Mouse (Mus musculus) hindbrain, embryonic 11.5 days (tissue): ENCODE measurements at regions not wholly inside any gene's neighbourhood (a gene's known extent, or its start where the extent isn't known, plus 50 kb on each side); places are given as distances from the start of the nearest gene placed in this dataset.

Source experiments
- ATAC-seq: fragments of 200-750 bp; cut with Nextera tagmentation; 2 replicates; pipeline ENCODE4 v1.8.0; 2017; ENCODE audit warnings: mild to moderate bottlenecking, moderate TSS enrichment, moderate library complexity; ENCODE audit not compliant: low FRiP score
- DNase-seq: peaks from one replicate; pipeline ENCODE4 v3.0.0-alpha.2; 2015; ENCODE audit warnings: low spot score
- H3K27ac ChIP-seq: fragments of 300-500 bp; sonication (generic); 2 replicates; pipeline ENCODE4 v1.5.1; 2014; ENCODE audit warnings: mild to moderate bottlenecking, low read depth, low read length
- H3K27me3 ChIP-seq: fragments of 300-500 bp; sonication (generic); 2 replicates; pipeline ENCODE4 v1.6.1; 2014; ENCODE audit warnings: mild to moderate bottlenecking, low read length, moderate library complexity, mixed read lengths; ENCODE audit not compliant: control insufficient read depth, insufficient read depth
- H3K36me3 ChIP-seq: fragments of 300-500 bp; sonication (generic); 2 replicates; pipeline ENCODE4 v1.6.1; 2014; ENCODE audit warnings: mild to moderate bottlenecking, low read length, moderate library complexity, mixed read lengths; ENCODE audit not compliant: control insufficient read depth, insufficient read depth
- H3K4me1 ChIP-seq: fragments of 300-500 bp; sonication (generic); replicated peaks from 2 replicates; pipeline ENCODE4 v1.6.1; 2014; ENCODE audit warnings: low read length, mixed read lengths; ENCODE audit not compliant: control insufficient read depth, insufficient read depth
- H3K4me2 ChIP-seq: fragments of 300-500 bp; sonication (generic); replicated peaks from 2 replicates; pipeline ENCODE4 v1.6.1; 2014; ENCODE audit warnings: mild to moderate bottlenecking, low read depth, low read length
- H3K4me3 ChIP-seq: fragments of 300-500 bp; sonication (generic); 2 replicates; pipeline ENCODE4 v1.5.1; 2014; ENCODE audit warnings: low read depth, low read length
- H3K9ac ChIP-seq: fragments of 300-500 bp; sonication (generic); 2 replicates; pipeline ENCODE4 v1.6.1; 2014; ENCODE audit warnings: low read depth, low read length
- H3K9me3 ChIP-seq: fragments of 300-500 bp; sonication (generic); 2 replicates; pipeline ENCODE4 v1.6.1; 2016; ENCODE audit warnings: low read length; ENCODE audit not compliant: control insufficient read depth
- WGBS: fragments of 180-500 bp; shearing (Covaris S2); extraction: QIAGEN DNeasy Blood & Tissue Kit; methylation state at CpG from one replicate; pipeline ENCODE4 v1.1.7; 2014; 5-methylcytosine and 5-hydroxymethylcytosine counted together

DNA sequence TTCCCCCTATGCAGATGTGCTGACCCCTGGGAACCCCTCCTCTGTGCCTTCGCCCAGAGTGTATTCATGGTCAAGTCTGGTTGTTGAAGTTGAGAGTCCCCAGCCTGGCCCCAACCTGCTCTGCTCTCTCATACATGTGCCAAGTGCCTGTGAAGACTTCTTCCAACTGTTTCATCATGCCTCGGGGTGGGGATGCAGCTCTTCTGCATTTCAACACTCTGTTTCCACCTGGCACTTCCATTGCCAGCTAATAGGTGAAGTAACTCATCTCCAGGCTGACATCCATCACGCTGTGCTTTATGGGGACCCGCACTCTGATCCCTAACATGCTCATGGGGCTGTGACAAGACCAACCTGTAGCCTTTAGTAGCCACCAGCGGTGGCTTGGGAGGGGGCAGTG lies 230.4 kb downstream of the 4933412E24Rik start:
- H3K27me3 ChIP-seq, result no peaks in the 10 kb centered on the region
- no peaks in the 10 kb centered on the region; the same call in 1 of the 2 replicates for H3K4me1 ChIP-seq
- no peak overlapping the region for H3K27ac ChIP-seq
- H3K9me3 ChIP-seq, result no peaks in the 10 kb centered on the region
- H3K4me2 ChIP-seq, result no peak overlapping the region
- no peak overlapping the region for H3K4me3 ChIP-seq
- DNase-seq (no peak), ATAC-seq (no peak)
- 93% methylated on average over 5 of the region's 5 CpGs for WGBS
- no peaks in the 10 kb centered on the region for H3K36me3 ChIP-seq
- no peak overlapping the region for H3K9ac ChIP-seq

DNA sequence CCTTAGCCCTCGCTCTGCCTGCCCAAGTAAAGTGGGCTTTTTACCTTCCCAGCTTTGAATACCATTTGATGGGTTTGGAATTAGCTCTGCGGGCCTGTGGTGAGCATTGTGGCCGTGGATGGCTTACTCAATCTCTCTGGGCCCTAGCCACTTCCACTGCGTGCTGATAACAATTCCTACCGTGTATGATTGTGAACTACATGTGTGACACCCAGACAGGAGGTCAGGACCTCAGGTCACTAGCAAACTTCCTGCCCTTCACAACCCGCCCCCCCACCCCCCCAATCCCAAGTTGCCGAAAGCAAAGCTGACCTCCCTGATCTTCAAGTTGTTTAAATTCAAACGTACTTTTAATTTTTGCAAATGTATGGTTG lies 231.9 kb downstream of the 4933412E24Rik start:
- H3K27me3 ChIP-seq, result no peaks in the 10 kb centered on the region
- H3K9me3 ChIP-seq, result no peaks in the 10 kb centered on the region
- H3K36me3 ChIP-seq, result no peaks in the 10 kb centered on the region
- 0 out of 2 replicates have a peak overlapping the region, but pooled peaks have one; percentile 26 for H3K4me2 ChIP-seq
- ATAC-seq (no peak), DNase-seq (no peak)
- H3K4me1 ChIP-seq, result no peaks in the 10 kb centered on the region; the same call in 1 of the 2 replicates
- H3K27ac ChIP-seq, result no peak overlapping the region
- H3K4me3 ChIP-seq, result no peak overlapping the region
- 49% methylated on average over 8 of the region's 8 CpGs for WGBS
- H3K9ac ChIP-seq, result no peak overlapping the region

DNA sequence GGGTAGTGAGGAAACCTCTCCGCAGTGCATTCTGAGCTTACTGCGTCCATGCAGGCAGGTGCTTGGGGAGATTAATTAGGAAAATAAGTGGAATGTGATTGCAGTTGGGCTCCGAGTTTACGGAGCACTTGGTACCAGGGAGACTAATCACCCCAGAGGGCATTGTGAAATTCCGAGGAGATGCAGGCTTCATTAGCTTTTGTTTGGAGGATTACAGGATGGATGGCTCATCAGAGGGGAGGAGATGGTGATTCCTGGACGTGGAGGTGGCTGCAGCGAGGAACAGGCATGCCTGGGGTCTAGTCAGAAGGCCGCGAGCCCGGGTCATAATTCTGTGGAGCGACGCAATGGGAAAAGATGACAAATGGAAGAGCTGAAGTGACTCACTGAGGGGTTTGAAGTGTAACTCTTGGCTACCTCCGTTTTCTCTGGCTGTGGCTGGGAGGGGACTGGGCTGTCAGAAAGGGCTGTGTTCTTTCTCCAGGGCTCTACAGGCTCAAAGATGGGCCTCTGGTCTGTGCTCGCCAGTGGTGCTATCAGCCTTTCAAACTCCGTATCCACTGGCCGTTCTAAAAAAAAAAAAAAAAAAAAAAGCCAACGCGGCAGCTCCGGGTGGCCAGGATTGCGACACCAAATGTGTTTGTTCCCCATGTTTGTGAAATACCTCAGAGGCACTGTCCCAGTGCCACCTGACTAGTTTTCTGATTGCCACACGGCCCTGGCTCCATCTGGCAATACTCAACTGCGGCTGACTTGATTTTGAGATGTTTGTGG lies 232.4 kb downstream of the 4933412E24Rik start:
- no peak overlapping the region for H3K4me3 ChIP-seq
- peak; percentile 34 for DNase-seq
- H3K9ac ChIP-seq, result no peak overlapping the region

DNA sequence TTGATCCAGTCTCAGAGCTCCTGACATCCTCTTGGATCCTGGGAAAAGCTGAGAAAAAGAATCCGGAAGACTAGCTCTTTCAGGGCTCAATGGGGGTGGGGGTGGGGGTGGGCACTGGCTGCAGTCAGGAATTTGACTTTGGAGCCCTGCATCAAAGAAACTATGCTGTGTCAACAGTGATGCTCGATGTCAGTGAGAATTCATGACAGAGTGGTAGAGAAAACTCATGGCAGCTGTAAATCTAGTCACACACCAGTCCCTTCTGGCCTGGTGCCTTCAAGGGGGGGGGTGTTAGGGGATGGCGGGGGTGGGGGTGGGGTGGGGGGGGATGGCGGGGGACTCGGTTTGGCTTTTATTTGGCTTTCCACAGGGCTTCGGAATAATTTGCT lies 233.0 kb downstream of the 4933412E24Rik start:
- no peak for DNase-seq
- ATAC-seq, result peak; percentile 35
- Histone ChIP-seq H3K27ac (no peak overlapping the region), H3K27me3 (no peaks in the 10 kb centered on the region), H3K9ac (no peak overlapping the region), H3K4me1 (no peaks in the 10 kb centered on the region; the same call in 1 of the 2 replicates), H3K4me2 (no peak overlapping the region), H3K4me3 (no peak overlapping the region), H3K9me3 (no peaks in the 10 kb centered on the region), H3K36me3 (no peaks in the 10 kb centered on the region)
- under 1% methylated on average over 6 of the region's 6 CpGs for WGBS

More for the DNA sequence above, 232.4 kb downstream of the 4933412E24Rik start:
- 15% methylated on average over 22 of the region's 22 CpGs for WGBS
- peak; percentile 60 for ATAC-seq
- Histone ChIP-seq H3K4me2 (peak overlapping the region; percentile 26), H3K4me1 (no peaks in the 10 kb centered on the region; the same call in 1 of the 2 replicates), H3K27me3 (no peaks in the 10 kb centered on the region), H3K27ac (0 out of 2 replicates have a peak overlapping the region, but pooled peaks have one; percentile 20), H3K36me3 (no peaks in the 10 kb centered on the region), H3K9me3 (no peaks in the 10 kb centered on the region)

DNA sequence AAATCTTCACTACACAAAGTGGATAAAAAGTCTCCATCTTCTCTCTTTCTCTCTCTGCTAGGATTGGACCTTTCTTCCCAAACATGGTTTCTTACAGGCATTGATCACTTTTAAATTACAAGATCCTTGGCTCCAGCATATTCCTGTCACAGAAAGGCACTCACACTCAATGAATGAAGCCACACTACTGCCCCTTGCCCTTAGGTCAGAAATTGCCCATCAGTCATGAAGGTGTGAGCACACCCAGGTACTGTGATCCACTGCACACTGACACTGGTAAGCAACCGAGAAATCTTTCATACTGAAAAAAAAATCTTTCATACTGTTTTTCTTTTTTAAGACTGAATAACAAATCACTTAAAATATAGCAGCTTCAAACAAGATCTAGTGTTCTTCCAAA lies 235.9 kb downstream of the 4933412E24Rik start:
- no peaks in the 10 kb centered on the region for H3K9me3 ChIP-seq
- no peak overlapping the region for H3K27ac ChIP-seq
- no peak for DNase-seq
- no peak for ATAC-seq
- H3K9ac ChIP-seq, result no peak overlapping the region
- no peak overlapping the region for H3K4me3 ChIP-seq
- no peaks in the 10 kb centered on the region for H3K27me3 ChIP-seq
- H3K4me2 ChIP-seq, result no peak overlapping the region
- H3K4me1 ChIP-seq, result no peaks in the 10 kb centered on the region; the same call in 1 of the 2 replicates
- WGBS, result 83% methylated on average over 1 of the region's 1 CpGs
- H3K36me3 ChIP-seq, result no peaks in the 10 kb centered on the region

DNA sequence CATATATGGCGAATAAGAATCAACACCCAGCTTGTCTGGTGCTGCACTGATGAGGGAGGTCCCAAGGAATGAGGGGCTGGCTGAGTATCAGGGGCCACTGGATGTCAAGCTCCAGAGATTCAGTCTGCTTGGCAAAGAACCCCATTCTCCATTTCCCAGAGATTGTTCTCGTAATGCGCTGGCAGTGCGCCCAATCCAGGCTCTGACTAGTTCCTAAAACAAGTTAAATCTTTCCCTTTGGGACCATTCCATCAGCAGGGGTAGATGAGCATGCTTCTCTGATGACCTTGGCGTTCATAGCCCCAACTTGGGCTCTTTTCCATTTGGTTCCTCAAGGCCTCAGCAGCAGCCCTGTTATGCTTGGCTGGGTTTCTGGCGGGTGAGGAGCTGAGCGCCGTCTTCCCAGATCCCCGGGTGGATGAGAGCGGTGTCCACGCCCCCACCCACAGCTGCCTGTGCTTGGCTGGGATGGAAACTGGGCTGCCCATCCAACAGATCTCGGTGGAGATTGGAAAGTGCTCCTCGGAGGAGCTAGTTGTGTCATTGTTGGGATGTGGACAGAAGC lies 239.0 kb downstream of the 4933412E24Rik start:
- DNase-seq (no peak), ATAC-seq (no peak)
- no peaks in the 10 kb centered on the region for H3K4me1 ChIP-seq
- H3K4me2 ChIP-seq, result no peak overlapping the region
- no peak overlapping the region for H3K9ac ChIP-seq
- H3K9me3 ChIP-seq, result no peaks in the 10 kb centered on the region
- H3K27ac ChIP-seq, result no peak overlapping the region
- no peaks in the 10 kb centered on the region for H3K27me3 ChIP-seq
- H3K4me3 ChIP-seq, result no peak overlapping the region
- H3K36me3 ChIP-seq, result no peaks in the 10 kb centered on the region
- 91% methylated on average over 13 of the region's 13 CpGs for WGBS

DNA sequence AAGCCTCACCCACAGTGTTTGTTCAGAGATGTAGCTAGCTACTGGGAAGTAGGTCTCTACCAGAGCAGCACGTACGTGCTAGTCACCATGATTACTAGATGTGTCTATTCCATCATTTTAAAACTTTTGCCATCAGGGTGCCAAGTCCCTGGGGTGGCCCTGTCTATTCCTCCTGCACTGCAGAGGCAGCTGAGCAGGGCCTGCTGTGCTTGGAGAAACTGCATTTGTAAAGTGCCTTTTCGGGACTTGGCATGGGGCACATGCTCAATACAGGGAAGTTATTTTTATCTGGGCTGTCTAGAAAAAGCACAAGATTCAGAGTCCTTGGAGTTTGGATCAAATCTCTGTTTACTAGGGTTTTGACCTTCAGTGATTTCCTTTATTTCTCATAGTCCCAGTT lies 240.6 kb downstream of the 4933412E24Rik start:
- DNase-seq (no peak), ATAC-seq (no peak)
- no peak overlapping the region for H3K27ac ChIP-seq
- no peaks in the 10 kb centered on the region for H3K9me3 ChIP-seq
- no peaks in the 10 kb centered on the region for H3K27me3 ChIP-seq
- no peaks in the 10 kb centered on the region for H3K36me3 ChIP-seq
- H3K4me3 ChIP-seq, result no peak overlapping the region
- 87% methylated on average over 3 of the region's 3 CpGs for WGBS
- no peaks in the 10 kb centered on the region for H3K4me1 ChIP-seq
- no peak overlapping the region for H3K4me2 ChIP-seq
- no peak overlapping the region for H3K9ac ChIP-seq

DNA sequence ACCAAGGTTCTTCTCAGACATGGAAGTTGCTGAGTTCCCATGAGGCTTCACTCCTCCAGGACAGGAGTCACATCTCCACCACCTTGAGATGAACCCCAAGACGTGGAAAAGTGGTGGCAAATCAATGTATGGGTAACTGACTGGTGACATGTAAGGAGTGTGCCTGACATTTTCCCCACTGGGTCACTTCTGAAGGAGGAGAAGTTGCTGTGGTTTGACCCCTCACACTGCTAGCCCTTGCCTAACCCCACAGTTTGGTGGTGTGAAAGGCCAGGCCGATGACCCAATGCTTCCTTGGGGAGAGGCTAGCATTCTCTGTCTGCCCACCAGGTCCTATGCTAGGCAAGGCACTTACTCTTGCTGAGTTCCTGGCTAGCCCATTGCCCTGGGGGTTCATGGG lies 242.4 kb downstream of the 4933412E24Rik start:
- H3K36me3 ChIP-seq, result no peaks in the 10 kb centered on the region
- H3K27ac ChIP-seq, result no peak overlapping the region
- DNase-seq (no peak), ATAC-seq (no peak)
- H3K4me2 ChIP-seq, result no peak overlapping the region
- H3K9ac ChIP-seq, result no peak overlapping the region
- no peak overlapping the region for H3K4me3 ChIP-seq
- no peaks in the 10 kb centered on the region for H3K4me1 ChIP-seq
- 75% methylated on average over 2 of the region's 2 CpGs for WGBS
- H3K27me3 ChIP-seq, result no peaks in the 10 kb centered on the region
- H3K9me3 ChIP-seq, result no peaks in the 10 kb centered on the region

DNA sequence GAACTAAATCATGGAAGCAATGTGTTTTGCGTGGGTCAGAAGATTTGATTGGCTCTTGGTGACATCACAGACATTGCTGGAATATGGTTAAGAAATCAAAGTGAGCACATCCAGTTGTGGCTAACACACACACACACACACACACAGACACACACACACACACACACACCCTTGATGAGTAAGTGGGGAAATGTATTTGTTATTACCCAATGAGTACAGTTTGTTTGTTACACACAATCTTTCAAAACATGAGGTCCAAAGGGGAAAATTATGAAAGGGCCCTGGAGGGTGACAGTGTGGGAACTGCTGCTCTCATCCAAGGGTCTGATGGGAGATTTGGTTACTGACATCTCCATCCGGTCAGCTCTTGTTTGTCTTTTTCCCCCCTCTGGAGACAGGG lies 243.8 kb downstream of the 4933412E24Rik start:
- no peak overlapping the region for H3K27ac ChIP-seq
- no peak overlapping the region for H3K4me3 ChIP-seq
- H3K4me1 ChIP-seq, result no peaks in the 10 kb centered on the region
- no peak overlapping the region for H3K9ac ChIP-seq
- H3K27me3 ChIP-seq, result no peaks in the 10 kb centered on the region
- H3K9me3 ChIP-seq, result no peaks in the 10 kb centered on the region
- no peak for ATAC-seq
- H3K4me2 ChIP-seq, result no peak overlapping the region
- DNase-seq, result no peak
- H3K36me3 ChIP-seq, result no peaks in the 10 kb centered on the region
- WGBS, result 91% methylated on average over 2 of the region's 2 CpGs
